Mouse (Mus musculus) cerebellum, adult 18-20 months (tissue): ENCODE measurements at regions not wholly inside any gene's neighbourhood (a gene's known extent, or its start where the extent isn't known, plus 50 kb on each side); places are given as distances from the start of the nearest gene placed in this dataset.

Experiments used
- DNase-seq, 2 experiments: peaks; one replicate each; pipeline ENCODE4 v3.0.0; 2021

DNA sequence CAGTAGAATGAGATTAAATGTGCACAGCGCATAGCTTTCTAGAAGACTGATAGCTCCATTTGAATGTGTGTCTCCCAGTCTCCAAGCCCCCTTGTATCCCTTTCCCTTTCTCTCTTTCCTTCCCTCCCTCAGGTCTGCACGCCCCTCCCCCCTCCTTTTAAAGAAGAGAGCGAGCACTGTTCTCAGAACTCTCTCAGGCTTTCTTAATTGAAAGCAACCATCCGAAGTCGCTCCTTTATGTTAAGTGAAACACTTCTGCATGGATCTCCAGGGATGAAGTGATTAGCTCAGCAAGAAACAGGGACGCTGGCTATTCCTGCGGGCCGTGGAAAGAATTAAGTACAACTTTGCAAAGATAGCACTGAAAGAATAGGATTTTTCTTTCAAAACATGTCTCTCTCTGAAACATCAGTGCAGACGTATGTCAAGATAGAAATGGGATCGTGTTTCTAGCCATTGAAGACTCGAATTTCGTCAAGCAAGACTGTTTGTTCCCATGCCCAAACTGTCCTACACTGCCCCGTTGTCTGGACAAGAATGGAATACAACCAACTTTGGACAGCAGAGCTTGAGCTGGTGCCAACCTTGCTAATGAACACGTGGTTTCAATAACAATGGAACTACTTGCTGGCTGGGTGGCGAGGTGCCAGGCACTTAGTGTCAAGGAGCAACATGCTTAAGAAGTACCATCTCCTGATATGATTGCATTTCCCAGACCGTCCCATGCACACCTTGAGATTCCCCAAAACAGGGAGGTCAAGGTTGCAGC, 289.2 kb upstream of the Rnaseh2b start:
- peak; percentile 7 to 11 for DNase-seq

GRCm38 (mm10) chr14:62003797-62004196, 288.6 kb upstream of the Rnaseh2b start:
- no peak for DNase-seq

GRCm38 (mm10) chr14:62008707-62009106, 283.7 kb upstream of the Rnaseh2b start:
- DNase-seq: no peak

GRCm38 (mm10) chr14:62018804-62019203, 273.6 kb upstream of the Rnaseh2b start:
- DNase-seq: no peak

GRCm38 (mm10) chr14:62020996-62021395, 271.4 kb upstream of the Rnaseh2b start:
- peak; percentile 13 to 16 for DNase-seq

DNA sequence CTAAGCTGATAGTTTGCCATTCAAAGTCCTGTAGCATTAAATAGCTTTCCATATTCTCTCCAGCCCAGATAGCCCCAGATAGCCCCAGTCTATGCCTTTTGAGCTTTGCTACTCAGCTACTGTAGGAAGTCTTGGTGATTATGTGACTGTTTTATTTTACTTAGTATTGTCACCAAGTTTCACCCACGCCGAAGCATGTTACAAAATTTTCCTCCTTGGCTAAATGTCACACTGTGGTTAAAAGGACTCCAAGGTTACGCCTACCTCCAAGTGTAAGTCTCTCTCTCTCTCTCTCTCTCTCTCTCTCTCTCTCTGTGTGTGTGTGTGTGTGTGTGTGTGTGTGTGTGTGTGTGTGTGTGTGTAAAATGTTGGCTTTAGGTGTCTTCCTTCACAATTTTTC, 270.2 kb upstream of the Rnaseh2b start:
- no peak for DNase-seq

DNA sequence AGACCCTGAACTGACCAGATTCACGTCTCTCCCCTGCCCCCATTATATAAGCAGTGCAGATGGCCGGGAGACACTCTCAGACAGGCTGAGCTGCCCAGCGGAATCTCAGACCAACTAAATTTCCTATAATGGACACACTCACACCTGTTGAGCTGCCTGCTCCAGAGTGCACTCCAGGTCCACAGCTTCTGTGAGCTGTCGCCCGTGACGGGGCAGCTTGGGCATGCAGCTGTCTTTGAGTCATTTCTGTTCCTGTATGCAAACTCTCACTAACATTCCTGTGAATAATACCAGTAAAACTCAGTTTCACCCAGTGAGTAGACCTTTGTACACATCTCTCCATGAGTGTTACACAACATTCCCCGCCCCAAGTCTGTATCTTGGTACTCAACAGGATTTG, 269.4 kb upstream of the Rnaseh2b start:
- DNase-seq: no peak

GRCm38 (mm10) chr14:62027751-62028279, 264.6 kb upstream of the Rnaseh2b start:
- DNase-seq: no peak

- DNase-seq: no peak
These were observed 262.3 kb upstream of the Rnaseh2b start for GRCm38 (mm10) chr14:62030059-62030458.

DNA sequence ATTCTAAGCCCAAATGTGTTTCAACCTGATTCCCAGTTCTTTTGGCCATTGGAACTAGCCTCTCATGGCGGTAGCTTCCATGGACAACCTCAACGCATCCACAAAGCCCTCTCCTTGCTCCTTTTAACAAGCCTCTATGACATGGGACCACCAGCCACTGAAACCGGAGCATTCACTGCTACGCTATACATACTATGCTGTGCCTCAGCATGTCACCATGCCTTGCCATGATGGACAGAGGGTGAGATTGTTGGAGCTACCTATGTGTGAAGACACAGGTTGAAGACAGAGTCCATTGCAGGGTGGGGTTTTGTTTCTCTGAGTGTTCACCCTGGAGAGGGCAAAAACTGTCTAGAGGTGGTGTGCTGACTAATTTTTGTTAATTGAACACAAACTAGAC, 258.7 kb upstream of the Rnaseh2b start:
- no peak for DNase-seq

DNA sequence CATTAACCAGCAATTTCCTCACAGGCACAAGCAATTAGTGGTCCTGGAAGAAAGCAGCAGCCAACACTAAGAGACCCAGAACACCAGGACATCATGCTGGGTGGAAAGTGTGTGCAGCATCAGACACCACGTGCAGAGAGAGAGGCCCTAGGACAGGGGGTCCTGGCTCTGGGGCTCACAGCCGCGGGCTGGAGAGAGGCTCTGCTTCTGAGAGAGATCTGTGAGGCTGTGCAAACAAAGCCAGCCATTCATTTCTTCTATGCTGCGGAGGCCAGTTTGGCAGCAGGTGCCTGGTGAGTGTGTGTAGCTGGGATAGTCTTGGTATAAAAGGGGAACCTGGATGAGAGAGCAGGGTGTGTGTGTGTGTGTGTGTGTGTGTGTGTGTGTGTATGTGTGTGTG, 257.7 kb upstream of the Rnaseh2b start:
- no peak for DNase-seq

DNA sequence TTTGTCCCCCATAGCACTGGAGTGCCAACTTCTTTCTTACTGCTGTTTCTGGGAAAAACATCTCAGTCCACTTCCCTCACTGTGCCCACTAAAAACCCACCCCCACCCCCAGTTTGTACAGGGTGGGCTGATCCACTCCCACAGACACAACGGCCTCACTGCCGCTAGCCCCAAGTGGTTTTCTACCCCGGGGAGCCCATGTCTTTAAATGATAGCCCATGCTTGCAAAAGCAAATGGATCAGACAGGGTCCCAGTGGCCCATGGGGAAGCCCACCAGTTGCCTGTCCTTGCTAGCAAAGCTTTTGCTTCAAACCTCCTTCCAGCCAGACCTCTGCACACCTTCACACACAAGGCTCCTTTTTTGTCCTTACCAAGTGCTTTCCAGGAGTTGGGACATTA, 257.0 kb upstream of the Rnaseh2b start:
- no peak for DNase-seq

- no peak for DNase-seq
These were observed 254.9 kb upstream of the Rnaseh2b start for GRCm38 (mm10) chr14:62037514-62037913.

DNA sequence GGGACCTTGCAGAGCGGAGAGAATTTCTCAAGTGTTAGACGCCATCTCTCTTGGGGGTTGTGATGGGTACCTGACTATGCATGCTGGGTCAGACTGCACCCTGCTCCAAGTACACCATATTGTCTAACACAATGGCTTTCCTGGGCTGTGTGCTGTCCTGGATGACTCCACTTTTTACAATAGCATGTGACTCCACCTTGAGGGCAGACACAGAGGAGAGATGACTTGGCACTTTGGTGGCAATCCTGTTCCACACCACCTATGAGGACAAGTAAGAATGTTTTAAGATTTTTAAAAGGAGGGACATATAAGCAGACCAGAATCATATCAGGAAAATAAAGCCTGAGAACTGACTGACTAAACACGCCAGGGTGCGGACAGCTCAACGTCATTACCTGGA, 254.5 kb upstream of the Rnaseh2b start:
- DNase-seq: no peak

DNA sequence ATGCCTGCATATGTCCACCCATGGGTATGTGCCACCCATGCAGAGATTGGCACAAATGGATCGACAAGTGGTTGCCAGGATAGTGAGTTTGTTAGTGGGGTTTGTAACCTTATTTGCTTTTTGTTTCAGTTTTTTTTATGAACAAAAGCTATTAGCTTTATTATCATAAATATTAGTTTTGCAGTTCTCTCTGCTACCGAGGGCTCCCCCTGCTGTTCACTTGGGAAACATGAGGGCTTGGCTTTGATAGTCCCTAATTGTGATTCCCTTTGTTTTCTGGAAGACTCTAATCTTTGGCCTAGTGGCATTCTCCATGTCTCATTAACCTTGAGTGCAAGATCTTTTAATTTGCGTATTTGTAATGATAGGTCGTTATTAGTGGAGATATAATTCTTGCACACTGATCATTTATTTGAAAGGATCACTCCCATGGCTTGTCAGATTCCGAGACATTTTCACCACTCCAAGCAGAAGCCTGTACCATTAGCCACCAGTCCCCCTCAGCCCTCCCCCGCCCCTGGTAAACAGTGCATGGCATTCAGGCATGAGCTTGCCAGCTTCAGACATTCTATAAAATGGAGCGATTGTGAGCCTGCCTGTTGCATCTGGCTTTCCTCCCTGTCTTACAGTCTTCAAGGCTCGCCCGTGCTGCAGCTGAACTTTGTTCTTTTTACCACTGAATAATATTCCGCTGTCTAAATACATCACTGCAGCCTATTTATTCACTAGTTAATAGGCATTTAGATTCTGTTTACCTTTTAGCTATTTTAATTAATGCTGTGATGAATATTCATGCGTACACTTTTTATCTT, 249.9 kb upstream of the Rnaseh2b start:
- peak; percentile 56 to 58 for DNase-seq

DNA sequence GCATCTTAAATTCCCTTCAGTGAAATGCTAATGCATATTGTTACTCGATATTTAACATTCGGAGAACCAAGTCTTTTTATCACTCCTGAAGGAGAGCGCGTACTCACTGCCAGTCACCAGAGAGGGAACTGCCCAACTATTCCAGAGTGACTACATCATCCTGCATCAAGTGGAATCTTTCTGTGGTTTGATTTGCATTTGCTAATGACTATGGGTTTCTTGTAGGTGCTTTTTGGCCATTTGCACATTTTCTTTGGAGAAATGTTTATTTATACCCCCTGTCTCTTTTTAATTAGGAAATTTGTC, 249.3 kb upstream of the Rnaseh2b start:
- DNase-seq: no peak

DNA sequence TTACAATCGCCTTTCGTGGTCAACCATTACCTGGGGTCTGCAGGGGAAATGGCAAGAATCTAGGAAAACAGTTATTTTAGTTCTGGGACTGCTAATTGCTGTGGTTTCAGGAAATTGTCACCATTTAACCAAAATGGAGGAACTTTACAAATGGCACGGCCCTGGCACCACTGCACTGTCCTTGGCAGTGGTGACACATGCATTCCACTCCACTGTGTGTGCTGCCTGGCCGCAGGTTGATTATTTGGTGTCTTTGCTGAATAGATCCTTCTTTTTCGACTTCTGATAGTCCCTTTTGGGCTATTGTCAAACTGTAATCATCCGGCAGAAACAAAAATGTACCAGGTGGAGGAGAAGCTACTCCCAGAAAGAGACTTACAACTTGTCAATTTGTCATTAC, 241.4 kb upstream of the Rnaseh2b start:
- no peak for DNase-seq

DNA sequence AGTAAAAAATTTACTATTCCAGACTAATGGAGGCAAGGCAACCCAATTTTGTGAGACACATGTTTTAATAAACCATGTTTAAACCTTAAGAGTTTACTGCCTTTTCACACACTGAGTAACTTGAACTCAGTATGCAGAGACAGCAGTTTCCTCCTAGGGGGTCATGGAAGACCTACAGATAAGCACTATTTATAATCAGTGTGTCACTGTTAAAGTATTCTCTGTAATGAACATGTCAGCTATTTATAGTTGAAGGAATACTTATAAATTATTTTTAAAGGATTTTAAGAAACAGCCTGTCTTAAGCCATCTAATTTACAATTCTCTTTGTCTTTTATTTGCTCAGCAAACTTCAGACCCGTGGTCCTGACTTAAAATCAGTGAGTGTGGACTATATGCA, 240.5 kb upstream of the Rnaseh2b start:
- no peak for DNase-seq

DNA sequence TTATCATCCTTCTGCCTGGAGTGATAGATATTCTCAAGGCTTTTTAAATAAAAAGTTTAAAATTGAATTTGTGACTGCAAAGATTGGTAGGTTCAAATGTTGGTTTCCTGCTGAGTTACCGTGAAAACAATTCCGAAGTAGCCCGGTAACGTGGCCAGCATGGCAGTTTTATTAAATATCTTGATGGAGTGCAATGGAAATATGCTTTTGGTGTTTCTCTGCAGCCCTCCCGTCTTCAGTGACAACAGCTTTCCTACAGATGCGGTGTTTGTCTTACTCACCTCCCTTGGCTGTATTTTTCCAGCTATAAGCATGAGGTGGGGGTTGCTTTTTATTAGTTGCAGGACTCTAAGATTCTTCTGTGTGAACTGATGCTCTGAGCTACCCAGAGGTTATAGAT, 239.4 kb upstream of the Rnaseh2b start:
- no peak for DNase-seq

DNA sequence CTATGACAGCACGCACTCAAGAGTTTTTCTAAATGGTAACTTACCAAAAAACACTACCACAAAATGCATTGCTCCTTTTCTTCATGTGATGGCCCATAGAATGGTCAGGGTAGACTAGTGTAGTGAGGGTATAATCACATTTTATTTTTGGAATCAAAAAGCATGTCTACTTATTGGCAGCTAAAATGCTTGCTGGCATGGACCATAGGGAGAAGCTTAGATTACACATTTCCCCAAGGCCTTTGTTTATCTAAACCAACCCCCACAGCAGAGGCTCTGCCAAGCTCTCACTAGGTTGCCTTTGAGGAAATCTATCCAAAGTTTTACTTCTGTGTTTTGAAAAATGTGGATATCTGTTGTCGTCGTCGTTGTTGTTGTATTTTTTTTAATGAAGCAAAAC, 235.3 kb upstream of the Rnaseh2b start:
- DNase-seq: no peak

- DNase-seq: no peak
These were observed 234.3 kb upstream of the Rnaseh2b start for GRCm38 (mm10) chr14:62058100-62058499.

DNA sequence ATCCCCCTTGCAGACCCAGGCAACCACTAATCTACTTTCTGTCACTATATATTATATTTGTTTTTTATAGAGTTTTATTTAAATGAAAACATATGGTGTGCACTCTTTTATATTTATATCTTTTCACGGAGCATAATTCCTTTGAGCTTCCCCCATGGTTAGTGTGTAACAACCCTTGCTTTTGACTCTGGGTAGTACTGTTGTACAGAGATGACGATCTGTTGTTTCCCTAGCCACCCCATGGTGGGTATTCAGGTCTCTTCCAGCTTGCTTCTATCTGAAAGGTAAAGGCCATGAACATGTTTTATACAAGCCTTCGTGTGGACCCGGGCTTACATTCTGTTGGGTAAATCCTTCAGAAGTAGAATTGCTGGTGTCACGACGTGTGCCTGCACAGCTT, 221.2 kb upstream of the Rnaseh2b start:
- no peak for DNase-seq

GRCm38 (mm10) chr14:62084047-62084446, 208.3 kb upstream of the Rnaseh2b start:
- peak in 1 of 2 experiments; percentile 1 for DNase-seq

- no peak for DNase-seq
These were observed 204.2 kb upstream of the Rnaseh2b start for GRCm38 (mm10) chr14:62088174-62088573.
